Mouse (Mus musculus) thymus, postnatal 36 days (tissue): ENCODE measurements at regions not wholly inside any gene's neighbourhood (a gene's known extent, or its start where the extent isn't known, plus 50 kb on each side); places are given as distances from the start of the nearest gene placed in this dataset.

Experiments used
- DNase-seq, 2 experiments: peaks; one replicate each; pipeline ENCODE4 v3.0.0; 2022; ENCODE audit warnings: mixed read lengths in 2 of 2

GRCm38 (mm10) chr10:83964838-83965237 lies 242.2 kb downstream of the 1500009L16Rik start:
- DNase-seq = no peak

DNA sequence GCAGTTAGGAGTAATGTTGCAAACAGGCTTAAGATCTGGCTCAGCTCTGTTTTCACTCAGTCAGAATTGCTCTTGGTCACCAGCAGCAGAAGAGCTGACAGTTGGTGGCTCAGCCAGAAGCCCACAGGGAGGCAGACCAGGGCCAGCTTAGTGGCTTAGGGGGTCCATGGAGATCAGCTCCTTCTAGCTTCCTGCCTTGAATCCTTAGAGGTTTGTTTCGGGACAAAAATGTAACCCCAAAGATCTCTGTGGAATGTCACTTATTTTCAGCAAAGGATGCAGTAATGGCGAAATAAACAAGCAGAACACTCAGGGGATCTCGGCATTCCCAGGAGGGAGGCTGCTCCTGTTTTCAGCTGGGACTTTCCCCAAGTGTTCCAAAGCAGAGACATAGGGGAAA lies 247.8 kb downstream of the 1500009L16Rik start:
- no peak for DNase-seq

DNA sequence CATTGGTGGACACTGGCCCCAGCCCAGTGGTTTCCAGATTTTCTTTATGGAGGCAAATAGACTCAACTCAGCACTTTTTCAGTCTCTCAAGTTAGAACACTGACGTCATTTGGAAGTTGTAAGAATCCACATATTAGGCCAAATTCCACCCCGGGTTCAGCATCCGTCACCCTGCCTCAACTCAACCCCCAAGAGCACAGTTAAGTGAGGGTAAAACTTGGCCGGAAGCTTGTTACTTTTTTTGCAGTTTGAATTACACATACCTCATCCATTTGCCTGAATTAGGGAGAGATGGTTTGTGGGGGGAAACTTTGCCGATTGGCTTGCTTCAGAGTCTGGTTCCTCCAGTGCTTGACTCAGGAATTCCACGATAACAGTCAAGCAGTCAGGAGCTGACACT lies 251.9 kb downstream of the 1500009L16Rik start:
- DNase-seq = no peak

DNA sequence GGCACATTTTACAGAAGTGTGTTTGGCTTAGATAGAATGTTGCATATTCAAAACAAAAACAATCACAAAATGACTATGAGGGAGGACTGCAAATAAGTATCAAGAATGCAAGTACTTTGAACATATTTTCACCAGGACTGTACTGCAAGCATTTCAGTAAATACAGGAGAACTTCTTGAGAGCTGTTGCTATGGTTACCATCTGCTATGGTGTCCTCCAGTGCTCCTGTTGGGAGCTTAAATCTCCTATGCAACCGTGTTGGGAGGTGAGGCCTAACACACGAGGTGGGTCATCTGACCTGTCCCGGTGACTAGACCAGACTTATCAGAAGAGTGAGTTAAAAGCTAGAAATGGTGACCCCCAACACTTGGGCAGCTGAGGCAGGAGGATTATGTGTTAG lies 253.9 kb downstream of the 1500009L16Rik start:
- no peak for DNase-seq

DNA sequence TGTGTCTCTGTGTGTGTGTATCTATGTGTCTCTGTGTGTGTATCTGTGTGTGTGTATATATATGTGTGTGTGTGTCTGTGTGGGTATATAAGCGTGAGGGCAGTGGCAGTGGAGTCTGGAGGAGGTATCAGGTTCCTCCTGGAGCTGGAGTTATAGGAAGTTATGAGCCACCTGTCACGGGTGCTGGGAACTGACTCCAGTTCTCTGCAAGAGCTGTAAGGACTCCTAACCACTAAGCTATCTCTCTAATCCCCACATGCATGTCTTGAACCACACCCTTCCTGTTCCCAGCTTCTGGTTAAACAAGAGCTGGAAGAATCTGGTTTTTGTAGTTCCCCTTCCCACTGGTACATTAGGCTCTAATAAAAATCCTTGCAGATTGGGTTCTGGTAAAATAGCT lies 257.3 kb downstream of the 1500009L16Rik start:
- no peak for DNase-seq

DNA sequence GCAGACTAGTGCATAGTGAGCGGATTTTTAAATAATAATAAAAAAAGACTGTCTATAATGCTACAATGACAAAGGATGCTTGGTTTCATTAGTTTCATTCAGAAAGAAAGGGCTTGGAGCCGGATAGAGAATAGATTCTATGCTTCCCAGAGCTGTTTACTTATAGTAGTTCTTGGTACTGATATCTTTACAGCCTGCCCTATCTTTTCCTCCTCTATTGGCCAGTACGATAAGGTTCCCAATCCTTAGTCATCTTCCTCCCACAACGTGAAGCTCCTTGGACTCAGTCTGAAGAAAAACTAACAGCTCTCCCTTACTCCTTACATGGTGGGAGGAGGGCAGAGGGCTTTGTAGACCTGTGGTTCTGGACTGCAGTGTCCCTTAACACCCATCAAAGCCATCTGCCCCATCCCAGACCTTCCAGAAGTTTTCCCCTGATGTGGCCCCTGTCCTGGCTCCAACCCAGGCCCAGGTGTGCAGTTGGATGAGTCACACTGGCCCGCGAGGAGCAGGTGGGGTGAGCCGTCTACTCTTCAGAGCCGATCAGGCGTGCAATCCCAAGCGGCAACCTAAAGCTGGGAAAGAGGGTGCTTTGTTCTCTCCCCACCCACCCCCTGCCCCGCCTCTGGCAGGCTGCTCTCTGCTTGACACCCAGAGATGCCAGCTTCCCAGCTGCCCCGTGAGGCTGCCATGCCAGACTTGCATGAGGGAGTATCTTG lies 262.2 kb downstream of the 1500009L16Rik start:
- no peak for DNase-seq

DNA sequence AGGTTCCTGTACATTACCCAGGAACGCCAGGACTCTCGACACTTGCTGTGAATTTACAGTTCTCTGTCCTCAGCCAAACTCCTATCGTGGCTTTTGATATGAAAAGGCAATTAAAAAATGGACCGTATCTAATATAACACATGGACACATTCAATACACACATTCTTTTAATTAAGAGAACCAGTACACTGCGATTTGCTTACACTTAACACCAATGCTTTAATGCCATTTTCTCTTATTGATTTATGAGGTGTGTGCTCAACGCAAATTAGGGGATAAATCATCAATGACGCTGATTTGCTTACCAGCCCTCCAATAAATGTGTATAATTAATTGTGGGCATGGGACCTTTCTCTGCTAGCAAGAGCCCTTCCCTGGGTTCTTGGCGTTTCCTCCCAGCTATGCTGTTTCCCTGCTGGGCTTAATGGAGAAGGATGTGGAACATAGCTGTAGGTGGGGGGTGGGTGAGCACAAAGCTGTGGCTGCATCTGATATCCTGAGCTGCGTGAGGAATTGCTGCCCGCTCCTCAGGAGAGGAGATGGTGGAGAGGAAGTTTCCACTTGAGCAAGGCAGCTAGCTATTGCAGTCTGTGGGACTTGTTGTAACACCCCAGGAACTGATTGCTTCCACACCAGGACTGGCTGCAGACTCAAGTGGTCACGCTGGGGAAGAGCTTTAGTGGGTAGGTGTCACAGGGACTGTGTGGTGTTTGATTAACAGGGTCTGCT lies 270.1 kb downstream of the 1500009L16Rik start:
- no peak for DNase-seq

- DNase-seq = no peak
Measured at GRCm38 (mm10) chr10:83995026-83995600, 272.4 kb downstream of the 1500009L16Rik start.

- DNase-seq = no peak
Measured at GRCm38 (mm10) chr10:83995913-83996312, 273.2 kb downstream of the 1500009L16Rik start.

- no peak for DNase-seq
Measured at GRCm38 (mm10) chr10:83996489-83996888, 273.8 kb downstream of the 1500009L16Rik start.

- DNase-seq = no peak
Measured at GRCm38 (mm10) chr10:84000436-84001208, 278.0 kb downstream of the 1500009L16Rik start.

- DNase-seq = no peak
Measured at GRCm38 (mm10) chr10:84002744-84003143, 280.1 kb downstream of the 1500009L16Rik start.

- no peak for DNase-seq
Measured at GRCm38 (mm10) chr10:84003601-84004149, 281.0 kb downstream of the 1500009L16Rik start.

DNA sequence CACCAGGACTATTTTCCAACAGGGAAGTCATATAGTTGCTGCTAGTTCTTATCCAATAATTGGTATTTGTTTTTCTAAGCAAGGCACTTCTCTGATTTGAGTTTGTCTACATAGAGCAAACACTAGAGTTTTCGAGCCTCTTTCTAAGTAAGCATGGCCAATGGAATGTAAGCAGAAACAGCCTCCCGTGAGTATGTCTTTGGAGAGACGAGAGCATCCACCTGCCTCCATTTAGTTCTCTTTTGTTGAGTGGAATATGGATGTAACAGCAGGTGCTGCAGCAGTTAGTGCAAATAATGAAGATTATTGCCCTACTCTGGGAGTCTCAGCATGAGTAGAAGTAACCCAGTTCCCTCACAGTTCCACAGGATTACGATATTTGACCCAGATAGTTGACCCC lies 286.3 kb downstream of the 1500009L16Rik start:
- no peak for DNase-seq

GRCm38 (mm10) chr10:84019381-84019780 lies 296.7 kb downstream of the 1500009L16Rik start:
- peak; percentile 34 to 41 for DNase-seq

- DNase-seq = peak; percentile 12 to 44
Measured at GRCm38 (mm10) chr10:84020023-84020620, 297.5 kb downstream of the 1500009L16Rik start.

- DNase-seq = no peak
Measured at GRCm38 (mm10) chr10:84021167-84022120, 298.8 kb downstream of the 1500009L16Rik start.

DNA sequence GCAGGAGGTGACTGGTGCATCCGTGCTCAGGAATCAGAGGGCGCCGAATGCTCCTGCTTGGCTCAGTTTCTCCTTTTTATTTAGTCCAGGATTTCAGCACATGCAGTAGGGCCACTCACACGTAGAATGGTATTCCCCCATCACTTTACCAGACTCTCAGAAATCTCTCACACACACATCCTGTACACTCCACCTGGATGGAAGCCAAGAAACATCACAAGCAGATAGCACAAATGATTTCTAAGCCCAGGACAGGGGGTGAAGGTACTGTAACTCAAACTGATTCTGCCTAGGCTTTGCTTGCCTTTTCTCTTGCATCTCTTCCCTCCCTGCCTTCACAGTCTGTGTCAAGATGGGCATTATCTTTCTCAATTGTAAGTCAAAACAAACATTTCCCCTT lies 301.6 kb downstream of the 1500009L16Rik start:
- no peak for DNase-seq

GRCm38 (mm10) chr10:84024901-84025300 lies 302.2 kb downstream of the 1500009L16Rik start:
- DNase-seq = no peak

- no peak for DNase-seq
Measured at GRCm38 (mm10) chr10:84026798-84027197, 304.1 kb downstream of the 1500009L16Rik start.
